Mouse (Mus musculus) MEL (cell line): Measurements from ENCODE around the gene Dnajc2. TPM values are rescaled to one million over a fixed set of nuclear protein-coding genes. Genes with fewer than 3 reads are reported as not detected.

Experiments used
- DNase-seq: peaks from one replicate; pipeline ENCODE4 v3.0.0; 2011; ENCODE audit warnings: low read depth, low spot score
- H3K27ac ChIP-seq: 2 replicates; pipeline ENCODE4 v1.5.1; 2012; ENCODE audit warnings: low read depth, mild to moderate bottlenecking, control low read depth, low read length, moderate library complexity; ENCODE audit not compliant: control insufficient read depth
- H3K27me3 ChIP-seq, 2 experiments: fragments of 150-350 bp in 1 of 2; sonication (generic) in 1 of 2; 2 replicates each; pipeline ENCODE4 v1.6.1; 2012; ENCODE audit warnings: low read length in 2 of 2, mild to moderate bottlenecking in 2 of 2, improper control_type of control experiment in 1 of 2, moderate library complexity in 1 of 2; ENCODE audit not compliant: insufficient read depth in 2 of 2, control insufficient read depth in 1 of 2
- H3K36me3 ChIP-seq, 2 experiments: 2 replicates each; pipeline ENCODE4 v1.6.1; 2012 to 2014; ENCODE audit warnings: low read length in 2 of 2, improper control_type of control experiment in 1 of 2, inconsistent platforms in 1 of 2, mild to moderate bottlenecking in 1 of 2; ENCODE audit not compliant: insufficient read depth in 2 of 2, control insufficient read depth in 1 of 2
- H3K4me1 ChIP-seq, 2 experiments: fragments of 150-350 bp in 1 of 2; sonication (generic) in 1 of 2; 2 replicates each; pipeline ENCODE4 v1.6.1; 2012; ENCODE audit warnings: low read length in 2 of 2, improper control_type of control experiment in 1 of 2, mild to moderate bottlenecking in 1 of 2; ENCODE audit not compliant: insufficient read depth in 2 of 2, control insufficient read depth in 1 of 2
- H3K4me3 ChIP-seq, 2 experiments: fragments of 150-350 bp in 1 of 2; sonication (generic) in 1 of 2; 2 replicates each; pipeline ENCODE4 v1.5.1; 2012; ENCODE audit warnings: low read depth in 2 of 2, low read length in 2 of 2, mild to moderate bottlenecking in 2 of 2, moderate library complexity in 2 of 2, control low read depth in 1 of 2, improper control_type of control experiment in 1 of 2; ENCODE audit not compliant: control insufficient read depth in 1 of 2, insufficient read depth in 1 of 2
- H3K79me2 ChIP-seq: 2 replicates; pipeline ENCODE4 v1.6.1; 2012; ENCODE audit warnings: mild to moderate bottlenecking, low read length, moderate library complexity; ENCODE audit not compliant: control insufficient read depth, poor library complexity, insufficient read depth
- H3K9ac ChIP-seq: 2 replicates; pipeline ENCODE4 v1.6.1; 2012; ENCODE audit warnings: low read depth, mild to moderate bottlenecking, control low read depth, low read length, moderate library complexity; ENCODE audit not compliant: control insufficient read depth, poor library complexity, severe bottlenecking
- H3K9me3 ChIP-seq: fragments of 150-350 bp; sonication (generic); replicated peaks from 2 replicates; pipeline ENCODE4 v1.6.1; 2012; ENCODE audit warnings: mild to moderate bottlenecking, low read length, improper control_type of control experiment, moderate library complexity; ENCODE audit not compliant: insufficient read depth
- CHD1 ChIP-seq: IDR thresholded peaks from 2 replicates; pipeline ENCODE4 v1.6.1; 2012; ENCODE audit warnings: low read depth, mild to moderate bottlenecking, inconsistent platforms, low read length, improper control_type of control experiment
- CHD2 ChIP-seq: IDR thresholded peaks from 2 replicates; pipeline ENCODE4 v1.6.1; 2011; ENCODE audit warnings: low read length, improper control_type of control experiment
- E2F4 ChIP-seq: IDR thresholded peaks from 2 replicates; pipeline ENCODE4 v1.6.1; 2011; ENCODE audit warnings: low read depth, low read length, improper control_type of control experiment, borderline replicate concordance
- EP300 ChIP-seq, 2 experiments: IDR thresholded peaks; 2 replicates each; pipeline ENCODE4 v1.6.1; 2011; ENCODE audit warnings: improper control_type of control experiment in 2 of 2, low read length in 2 of 2, low read depth in 1 of 2, mild to moderate bottlenecking in 1 of 2
- GATA1 ChIP-seq: IDR thresholded peaks from 2 replicates; pipeline ENCODE4 v1.6.1; 2011; ENCODE audit warnings: low read depth, low read length, improper control_type of control experiment
- KAT2A ChIP-seq: conservative IDR thresholded peaks from 2 replicates; pipeline ENCODE4 v1.6.1; 2012; ENCODE audit warnings: low read depth, low read length, improper control_type of control experiment, inconsistent platforms
- MAFK ChIP-seq: IDR thresholded peaks from 2 replicates; pipeline ENCODE4 v1.6.1; 2011; ENCODE audit warnings: low read depth, mild to moderate bottlenecking, low read length, improper control_type of control experiment, borderline replicate concordance
- MEF2A ChIP-seq: IDR thresholded peaks from 2 replicates; pipeline ENCODE4 v1.6.1; 2014; ENCODE audit warnings: low read depth, mild to moderate bottlenecking, inconsistent platforms, low read length, improper control_type of control experiment; ENCODE audit not compliant: poor library complexity, insufficient replicate concordance, severe bottlenecking; ENCODE audit errors: extremely low read depth
- MXI1 ChIP-seq: IDR thresholded peaks from 2 replicates; pipeline ENCODE4 v1.6.1; 2011; ENCODE audit warnings: mild to moderate bottlenecking, low read depth, low read length, improper control_type of control experiment
- MYB ChIP-seq: IDR thresholded peaks from 2 replicates; pipeline ENCODE4 v1.6.1; 2011; ENCODE audit warnings: mild to moderate bottlenecking, low read depth, low read length, improper control_type of control experiment
- MYC ChIP-seq: IDR thresholded peaks from 2 replicates; pipeline ENCODE4 v1.6.1; 2011; ENCODE audit warnings: low read depth, mild to moderate bottlenecking, low read length, improper control_type of control experiment, moderate library complexity
- POLR2A ChIP-seq, 2 experiments: IDR thresholded peaks; 2 replicates each; pipeline ENCODE4 v1.6.1; 2011 to 2012; ENCODE audit warnings: low read length in 2 of 2, mild to moderate bottlenecking in 2 of 2, control low read depth in 1 of 2, improper control_type of control experiment in 1 of 2, low read depth in 1 of 2, moderate library complexity in 1 of 2; ENCODE audit not compliant: control insufficient read depth in 1 of 2, insufficient read depth in 1 of 2, poor library complexity in 1 of 2
- POLR2AphosphoS2 ChIP-seq: IDR thresholded peaks from 2 replicates; pipeline ENCODE4 v1.6.1; 2011; ENCODE audit warnings: low read length, improper control_type of control experiment
- RAD21 ChIP-seq: IDR thresholded peaks from 2 replicates; pipeline ENCODE4 v1.6.1; 2011; ENCODE audit warnings: mild to moderate bottlenecking, low read depth, low read length, improper control_type of control experiment
- SIN3A ChIP-seq: IDR thresholded peaks from 2 replicates; pipeline ENCODE4 v1.6.1; 2012; ENCODE audit warnings: low read length, improper control_type of control experiment, inconsistent platforms
- SMC3 ChIP-seq: IDR thresholded peaks from 2 replicates; pipeline ENCODE4 v1.6.1; 2011; ENCODE audit warnings: low read depth, low read length, improper control_type of control experiment
- TAL1 ChIP-seq: IDR thresholded peaks from 2 replicates; pipeline ENCODE4 v1.6.1; 2012; ENCODE audit warnings: mild to moderate bottlenecking, inconsistent platforms, low read length, moderate library complexity, mixed read lengths
- TBP ChIP-seq: IDR thresholded peaks from 2 replicates; pipeline ENCODE4 v1.8.0; 2011; ENCODE audit warnings: low read depth, low read length, improper control_type of control experiment
- TCF12 ChIP-seq: IDR thresholded peaks from 2 replicates; pipeline ENCODE4 v1.6.1; 2014; ENCODE audit warnings: low read depth, mild to moderate bottlenecking, inconsistent platforms, low read length, improper control_type of control experiment, moderate library complexity
- UBTF ChIP-seq: IDR thresholded peaks from 2 replicates; pipeline ENCODE4 v1.6.1; 2012; ENCODE audit warnings: low read depth, mild to moderate bottlenecking, inconsistent platforms, low read length, improper control_type of control experiment, moderate library complexity, borderline replicate concordance; ENCODE audit not compliant: insufficient read depth
- USF1 ChIP-seq: IDR thresholded peaks from 2 replicates; pipeline ENCODE4 v1.6.1; 2014; ENCODE audit warnings: low read depth, mild to moderate bottlenecking, inconsistent platforms, low read length, improper control_type of control experiment, moderate library complexity
- USF2 ChIP-seq, 2 experiments: IDR thresholded peaks; 2 replicates each; pipeline ENCODE4 v1.6.1; 2011 to 2012; ENCODE audit warnings: improper control_type of control experiment in 2 of 2, low read length in 2 of 2, borderline replicate concordance in 1 of 2, inconsistent platforms in 1 of 2, low read depth in 1 of 2, mild to moderate bottlenecking in 1 of 2; ENCODE audit not compliant: insufficient read depth in 1 of 2
- ZKSCAN1 ChIP-seq: IDR thresholded peaks from 2 replicates; pipeline ENCODE4 v1.6.1; 2012; ENCODE audit warnings: low read depth, mild to moderate bottlenecking, inconsistent platforms, low read length, improper control_type of control experiment, moderate library complexity
- ZMIZ1 ChIP-seq: IDR thresholded peaks from 2 replicates; pipeline ENCODE4 v1.6.1; 2012; ENCODE audit warnings: low read depth, mild to moderate bottlenecking, inconsistent platforms, low read length, improper control_type of control experiment, moderate library complexity
- polyA plus RNA-seq, 2 experiments: library from polyadenylated mRNA; stranded (reverse) in 1 of 2; unstranded in 1 of 2; fragments of >175 nt in 1 of 2; fragments of >200 nt in 1 of 2; gene quantifications; 2 replicates each; pipeline versions ENCODE4 v1.2.1 to v1.2.4; 2012; ENCODE audit warnings: low replicate concordance in 2 of 2, low read depth in 1 of 2; ENCODE audit not compliant: insufficient read length in 2 of 2, insufficient read depth in 1 of 2, missing spikeins in 1 of 2
- total RNA-seq: library from RNA; depleted of rRNA; stranded (reverse); fragments of 300-350 nt; gene quantifications from 2 replicates; pipeline ENCODE4 v1.2.3, GENCODE M21; 2012

Dnajc2 gene
- total and polyA plus RNA-seq, 3 experiments, result 64.7 to 211 (median 199) TPM

- no peaks in the 10 kb centered on the region for H3K27me3 ChIP-seq
- peaks cover 0 to 24% of the 10 kb centered on the region in 2 experiments; a peak in 2 of 4 replicates for H3K36me3 ChIP-seq
- no peak overlapping the region for H3K9ac ChIP-seq
- H3K27ac ChIP-seq, result no peak overlapping the region
- TF ChIP-seq TCF12 (no peak), CHD1 (no peak), MEF2A (no peak), POLR2A (IDR thresholded peaks at IDR 0.05; ENCODE audit: control insufficient read depth in 1 of 2, insufficient read depth in 1 of 2, low read depth in 1 of 2, low read length in 2 of 2, poor library complexity in 1 of 2) (no peak; a peak in 1 of 4 replicates), POLR2AphosphoS2 (no peak), ZMIZ1 (no peak), TBP (no peak), MXI1 (no peak), SIN3A (no peak)
- TF ChIP-seq, all 39 proteins: peak for 0
- Histone ChIP-seq H3K79me2 (peaks cover 2% of the 10 kb centered on the region; the same call in 1 of the 2 replicates), H3K4me3 (no peak overlapping the region), H3K4me1 (no peaks in the 10 kb centered on the region), H3K9me3 (no peaks in the 10 kb centered on the region)
- no peak for DNase-seq
Measured at GRCm38 (mm10) chr5:21776491-21776890, 8.6 kb downstream of the Dnajc2 start.

- no peak overlapping the region for H3K4me3 ChIP-seq
- H3K4me1 ChIP-seq, result no peaks in the 10 kb centered on the region
- no peak for TF ChIP-seq POLR2AphosphoS2
- TF ChIP-seq USF1, result no peak
- TF ChIP-seq E2F4, result no peak
- TF ChIP-seq MYB, result no peak
- no peak for TF ChIP-seq POLR2A (IDR thresholded peaks at IDR 0.05; ENCODE audit: control insufficient read depth in 1 of 2, insufficient read depth in 1 of 2, low read depth in 1 of 2, low read length in 2 of 2, poor library complexity in 1 of 2)
- TF ChIP-seq SIN3A, result no peak
- TF ChIP-seq SMC3, result no peak
- no peak for TF ChIP-seq MYC
- no peak for TF ChIP-seq UBTF
- TF ChIP-seq GATA1, result no peak
- TF ChIP-seq MAFK, result no peak
- TF ChIP-seq EP300 (IDR thresholded peaks at IDR 0.05; ENCODE audit: low read depth in 1 of 2, low read length in 2 of 2), result no peak
- TF ChIP-seq USF2 (IDR thresholded peaks at IDR 0.05; ENCODE audit: borderline replicate concordance in 1 of 2, insufficient read depth in 1 of 2, low read depth in 1 of 2, low read length in 2 of 2), result no peak
- TF ChIP-seq RAD21, result no peak
- TF ChIP-seq ZKSCAN1, result no peak
- TF ChIP-seq TAL1, result no peak
- no peak for TF ChIP-seq KAT2A
- TF ChIP-seq CHD2, result no peak
- DNase-seq, result no peak
- no peaks in the 10 kb centered on the region for H3K9me3 ChIP-seq
- no peak overlapping the region for H3K27ac ChIP-seq
- H3K79me2 ChIP-seq, result no peaks in the 10 kb centered on the region
- no peak overlapping the region for H3K9ac ChIP-seq
- H3K27me3 ChIP-seq, result no peaks in the 10 kb centered on the region
- peaks cover 7 to 47% of the 10 kb centered on the region in 2 experiments for H3K36me3 ChIP-seq
Measured at GRCm38 (mm10) chr5:21769841-21770240, 15.2 kb downstream of the Dnajc2 start.
